Mouse (Mus musculus) testis, adult 2 months (tissue): Measurements from ENCODE around the gene Itga10. TPM values are rescaled to one million over a fixed set of nuclear protein-coding genes. Genes with fewer than 3 reads are reported as not detected.

Source experiments
- H3K27ac ChIP-seq: fragments of 200-500 bp; 2 replicates; pipeline ENCODE4 v1.5.1; 2012; ENCODE audit warnings: low read depth, low read length; ENCODE audit not compliant: control insufficient read depth, insufficient read depth
- H3K27me3 ChIP-seq: fragments of 200-500 bp; 2 replicates; pipeline ENCODE4 v1.6.1; 2012; ENCODE audit warnings: mild to moderate bottlenecking, low read length, moderate library complexity; ENCODE audit not compliant: control insufficient read depth, insufficient read depth
- H3K36me3 ChIP-seq: fragments of 200-500 bp; 2 replicates; pipeline ENCODE4 v1.6.1; 2012; ENCODE audit warnings: mild to moderate bottlenecking, low read length; ENCODE audit not compliant: control insufficient read depth, insufficient read depth
- H3K4me1 ChIP-seq: fragments of 200-500 bp; 2 replicates; pipeline ENCODE4 v1.6.1; 2012; ENCODE audit warnings: low read length; ENCODE audit not compliant: control insufficient read depth, insufficient read depth
- H3K4me3 ChIP-seq: fragments of 200-500 bp; 2 replicates; pipeline ENCODE4 v1.5.1; 2012; ENCODE audit warnings: low read depth, mild to moderate bottlenecking, low read length, moderate library complexity, mixed read lengths; ENCODE audit not compliant: control insufficient read depth
- CTCF ChIP-seq: fragments of 200-500 bp; IDR thresholded peaks from 2 replicates; pipeline ENCODE4 v1.5.1; 2012; ENCODE audit warnings: low read depth, mild to moderate bottlenecking, inconsistent platforms, low read length, moderate library complexity; ENCODE audit not compliant: control insufficient read depth, insufficient read depth, insufficient replicate concordance
- POLR2A ChIP-seq: fragments of 200-500 bp; IDR thresholded peaks from 2 replicates; pipeline ENCODE4 v1.6.1; 2012; ENCODE audit warnings: low read depth, mild to moderate bottlenecking, inconsistent platforms, low read length, moderate library complexity; ENCODE audit not compliant: control insufficient read depth
- polyA plus RNA-seq: library from polyadenylated mRNA; depleted of rRNA; stranded (reverse); fragments of >200 nt; gene quantifications from 2 replicates; pipeline ENCODE4 v1.2.3, GENCODE M21; 2012

Itga10 gene
- polyA plus RNA-seq, 1 experiment, result 1.0 TPM

DNA sequence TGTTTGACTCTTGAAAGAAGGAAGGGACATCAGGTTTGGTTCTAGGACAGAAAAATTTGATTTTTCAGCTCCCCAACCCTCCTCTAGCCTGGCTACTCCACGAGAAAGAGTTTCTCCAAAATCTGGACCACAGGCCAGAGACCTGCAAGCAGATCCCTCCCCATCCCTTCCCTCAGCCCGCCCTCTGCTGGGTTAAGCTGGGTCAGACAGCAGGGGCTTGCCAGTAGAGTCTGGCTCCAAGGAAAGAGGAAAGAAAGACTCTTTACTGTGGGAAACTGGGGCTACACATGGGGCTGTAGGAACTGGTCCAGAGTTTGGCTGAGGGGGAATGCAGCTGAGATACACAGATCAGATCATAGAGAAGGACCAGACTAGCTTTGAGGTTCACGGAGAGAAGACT, 47.1 kb downstream of the Itga10 start:
- Histone ChIP-seq H3K36me3 (no peaks in the 10 kb centered on the region), H3K27ac (no peak overlapping the region), H3K4me3 (no peak overlapping the region), H3K4me1 (peaks cover 6% of the 10 kb centered on the region), H3K27me3 (no peaks in the 10 kb centered on the region)
- TF ChIP-seq CTCF (no peak), POLR2A (no peak)

DNA sequence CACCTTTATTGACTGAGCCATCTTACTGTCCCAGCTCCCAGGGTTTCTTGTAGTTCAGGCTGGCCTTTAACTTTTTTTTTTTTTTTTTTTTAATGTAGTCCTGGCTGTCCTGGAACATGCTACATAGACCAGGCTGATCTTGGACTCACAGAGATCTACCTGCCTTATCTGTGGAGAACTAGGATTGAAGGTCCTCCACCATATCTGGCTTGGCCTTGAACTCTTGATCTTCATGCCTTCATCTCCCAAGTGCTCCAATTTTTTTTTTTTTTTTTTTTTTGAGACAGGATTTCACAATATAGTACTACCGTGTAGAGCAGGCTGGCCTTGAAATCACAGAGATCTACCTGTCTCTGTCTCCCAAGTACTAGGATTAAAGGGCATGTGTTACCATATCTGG, 48.2 kb downstream of the Itga10 start:
- Histone ChIP-seq H3K27ac (no peak overlapping the region), H3K4me3 (no peak overlapping the region), H3K27me3 (no peaks in the 10 kb centered on the region), H3K4me1 (peaks cover 14% of the 10 kb centered on the region), H3K36me3 (no peaks in the 10 kb centered on the region)
- TF ChIP-seq CTCF (no peak), POLR2A (no peak)

- H3K4me3 ChIP-seq, result peak within 1 kb of the TSS; percentile 93
- peaks cover 16% of the 10 kb centered on the region for H3K4me1 ChIP-seq
- no peaks in the 10 kb centered on the region for H3K36me3 ChIP-seq
- peak within 1 kb of the TSS; percentile 80 for H3K27ac ChIP-seq
- no peaks in the 10 kb centered on the region for H3K27me3 ChIP-seq
- TF ChIP-seq CTCF, result no peak
- TF ChIP-seq POLR2A, result peak; percentile 38; the same call in 1 of the 2 replicates
Measured at GRCm38 (mm10) chr3:96696198-96696765, 50.9 kb downstream of the Itga10 start, which contains the start of gene Pias3. TSS of gene Pias3 (plus strand) at chr3:96696384.

DNA sequence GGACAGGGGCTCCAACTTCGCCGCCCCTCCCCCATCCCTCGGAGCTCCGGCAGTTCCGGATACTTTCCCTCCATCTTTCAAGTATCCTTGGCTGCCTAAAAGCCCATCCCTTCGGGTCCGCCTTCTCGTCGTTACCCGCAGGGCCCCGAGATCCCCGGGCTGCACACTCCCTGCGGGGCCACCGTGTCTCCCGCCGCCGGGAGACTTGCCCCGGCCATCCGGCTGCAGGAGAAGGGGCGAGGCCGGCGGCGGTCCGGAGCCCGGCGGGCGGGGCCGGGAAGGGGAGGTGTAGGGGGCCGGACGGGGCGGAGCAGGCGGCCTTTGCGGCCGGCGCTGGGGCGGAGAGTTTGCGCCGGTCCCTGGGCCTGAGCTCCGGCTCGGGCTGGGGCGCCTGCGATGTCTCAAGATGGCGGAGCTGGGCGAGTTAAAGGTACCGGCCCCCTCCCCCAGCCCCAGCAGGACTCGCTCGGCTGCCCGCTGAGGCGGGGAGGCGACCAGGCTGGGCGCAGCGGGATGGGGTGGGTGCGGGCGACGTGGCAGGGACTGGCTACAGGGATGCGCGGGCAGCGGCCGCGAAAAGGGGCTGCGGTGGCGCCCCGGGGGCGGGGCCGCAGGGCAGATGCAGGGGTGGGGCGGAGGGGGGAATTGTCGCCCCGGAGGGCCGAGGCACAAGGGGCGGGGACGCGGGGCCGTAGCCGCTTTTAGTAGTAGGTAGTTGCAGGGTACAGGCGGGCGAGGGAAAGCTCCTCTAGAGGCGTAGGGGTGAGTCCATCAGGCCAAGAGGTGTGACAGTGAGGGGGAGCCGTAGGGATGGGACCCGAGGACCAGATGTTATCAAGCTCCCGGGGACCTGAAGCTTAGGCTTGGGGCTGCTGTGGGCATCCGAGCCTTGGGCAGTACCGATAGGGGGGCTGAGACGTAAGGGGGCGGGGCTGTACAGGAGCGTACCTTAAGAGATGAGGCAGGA, 51.7 kb downstream of the Itga10 start:
- peak overlapping the region; percentile 80 for H3K27ac ChIP-seq
- H3K27me3 ChIP-seq, result no peaks in the 10 kb centered on the region
- H3K36me3 ChIP-seq, result no peaks in the 10 kb centered on the region
- peaks cover 16% of the 10 kb centered on the region for H3K4me1 ChIP-seq
- TF ChIP-seq CTCF, result no peak
- peak; percentile 42; the same call in 1 of the 2 replicates for TF ChIP-seq POLR2A
- peak overlapping the region; percentile 93 for H3K4me3 ChIP-seq

- Histone ChIP-seq H3K4me1 (peaks cover 13% of the 10 kb centered on the region), H3K36me3 (no peaks in the 10 kb centered on the region), H3K4me3 (peak overlapping the region; percentile 73), H3K27ac (no peak overlapping the region), H3K27me3 (no peaks in the 10 kb centered on the region)
- TF ChIP-seq POLR2A (no peak), CTCF (no peak)
Measured at GRCm38 (mm10) chr3:96698993-96699690, 53.8 kb downstream of the Itga10 start.

DNA sequence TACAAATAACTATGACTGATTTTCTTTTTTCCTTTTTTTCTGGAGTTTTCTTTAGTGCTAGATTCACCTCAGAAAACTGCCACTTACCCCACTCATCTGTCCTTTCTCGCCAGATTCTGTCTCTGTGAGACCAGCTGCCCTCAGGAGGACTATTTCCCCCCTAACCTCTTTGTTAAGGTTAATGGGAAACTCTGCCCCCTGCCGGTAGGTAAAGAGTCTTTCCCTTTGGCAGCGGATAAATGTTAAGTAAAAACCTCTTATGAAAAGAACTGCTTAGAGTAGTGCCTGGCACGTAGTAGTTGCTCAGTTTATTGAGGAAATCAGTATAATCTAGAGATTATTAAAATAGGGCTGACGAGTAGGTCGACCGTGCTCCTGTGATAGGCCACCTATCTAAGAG, 55.0 kb downstream of the Itga10 start:
- H3K4me1 ChIP-seq, result peaks cover 13% of the 10 kb centered on the region
- H3K27ac ChIP-seq, result no peak overlapping the region
- H3K4me3 ChIP-seq, result peak overlapping the region; percentile 73; the same call in 1 of the 2 replicates
- no peaks in the 10 kb centered on the region for H3K36me3 ChIP-seq
- TF ChIP-seq CTCF, result no peak
- TF ChIP-seq POLR2A, result no peak
- H3K27me3 ChIP-seq, result no peaks in the 10 kb centered on the region

DNA sequence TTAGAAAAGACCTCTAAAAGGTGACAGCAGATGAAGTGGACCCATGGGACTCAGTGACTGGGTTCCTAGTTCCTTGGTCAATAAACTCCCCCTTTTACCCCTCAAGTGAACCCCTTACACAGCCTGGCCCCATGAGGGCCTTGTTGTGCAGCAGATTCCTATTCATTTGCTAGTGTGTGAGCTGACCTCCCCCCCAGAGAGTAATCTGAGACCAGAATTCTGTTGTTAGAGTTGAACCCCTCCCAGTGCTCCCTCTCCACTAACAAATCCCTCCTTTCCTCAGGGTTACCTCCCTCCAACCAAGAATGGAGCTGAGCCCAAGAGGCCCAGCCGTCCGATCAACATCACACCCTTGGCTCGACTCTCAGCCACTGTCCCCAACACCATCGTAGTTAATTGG, 55.6 kb downstream of the Itga10 start:
- Histone ChIP-seq H3K27me3 (no peaks in the 10 kb centered on the region), H3K36me3 (no peaks in the 10 kb centered on the region), H3K4me3 (no peak overlapping the region), H3K4me1 (peaks cover 13% of the 10 kb centered on the region), H3K27ac (no peak overlapping the region)
- TF ChIP-seq CTCF, result no peak
- no peak for TF ChIP-seq POLR2A
